Mouse (Mus musculus): Measurements from ENCODE around the gene Cdk5rap2. TPM values are rescaled to one million over a fixed set of nuclear protein-coding genes. Genes with fewer than 3 reads are reported as not detected.

Cdk5rap2 gene
- polyA plus RNA-seq, 1 experiment from 2014 or later: 30.6 TPM

DNA sequence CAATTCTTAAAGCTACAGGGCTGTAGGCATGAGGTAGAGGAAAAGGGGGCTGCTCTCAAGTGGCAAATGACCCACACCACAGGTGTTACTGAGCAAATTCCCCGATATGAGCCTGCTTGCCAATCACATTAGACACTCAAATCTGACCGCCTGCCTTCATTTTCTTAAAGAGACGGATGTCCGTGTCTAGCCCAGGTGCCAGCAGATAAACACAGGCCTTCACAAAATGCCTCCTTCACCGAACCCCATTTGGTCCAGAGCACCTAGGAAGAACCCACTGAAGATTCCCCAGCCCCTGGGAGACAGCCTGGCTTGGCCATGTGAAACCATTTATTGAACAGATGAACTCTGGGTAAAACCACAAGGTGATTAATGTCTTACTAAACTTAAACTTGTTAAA is 13.5 kb downstream of the Cdk5rap2 start:
- ATAC-seq (ENCODE audit: insufficient number of reproducible peaks, insufficient read depth, low FRiP score, low TSS enrichment): no peak
- H3K9me3 ChIP-seq: no peaks in the 10 kb centered on the region
- 87% methylated on average over 5 of the region's 5 CpGs for WGBS
- peaks cover 31% of the 10 kb centered on the region for H3K36me3 ChIP-seq
- no peaks in the 10 kb centered on the region for H3K27me3 ChIP-seq
- no peak overlapping the region for H3K4me2 ChIP-seq (replicated peaks)
- no peaks in the 10 kb centered on the region for H3K4me1 ChIP-seq
- H3K9ac ChIP-seq: no peak overlapping the region
- no peak overlapping the region for H3K27ac ChIP-seq
- H3K4me3 ChIP-seq: no peak overlapping the region

DNA sequence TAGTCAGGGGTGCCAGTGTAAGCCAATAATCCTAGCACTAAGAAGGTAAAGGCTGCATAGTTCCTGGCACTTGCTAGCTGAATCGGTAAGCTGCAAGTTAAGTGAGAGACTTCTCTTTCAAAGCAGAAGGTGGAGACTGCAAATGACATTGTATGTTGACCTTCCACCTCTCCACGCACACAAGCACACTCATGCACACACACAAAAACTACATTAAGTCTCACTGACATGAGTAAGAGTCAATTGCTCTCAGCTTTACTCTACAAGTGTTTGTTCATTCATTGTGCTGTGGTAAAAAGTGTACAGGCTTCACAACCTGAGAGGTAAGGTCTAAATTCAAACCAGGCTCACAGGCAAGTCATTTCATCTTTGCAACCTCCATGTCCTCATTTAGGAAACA is 15.5 kb downstream of the Cdk5rap2 start:
- H3K27ac ChIP-seq: no peak overlapping the region
- no peak for ATAC-seq (ENCODE audit: insufficient number of reproducible peaks, insufficient read depth, low FRiP score, low TSS enrichment)
- H3K4me1 ChIP-seq: peaks cover 6% of the 10 kb centered on the region; the same call in 1 of the 2 replicates
- peaks cover 17% of the 10 kb centered on the region for H3K36me3 ChIP-seq
- no peak overlapping the region for H3K9ac ChIP-seq
- H3K9me3 ChIP-seq: no peaks in the 10 kb centered on the region
- no peak overlapping the region for H3K4me3 ChIP-seq
- no peak overlapping the region for H3K4me2 ChIP-seq (replicated peaks)
- no peaks in the 10 kb centered on the region for H3K27me3 ChIP-seq
- WGBS: 86% methylated on average over 2 of the region's 2 CpGs

DNA sequence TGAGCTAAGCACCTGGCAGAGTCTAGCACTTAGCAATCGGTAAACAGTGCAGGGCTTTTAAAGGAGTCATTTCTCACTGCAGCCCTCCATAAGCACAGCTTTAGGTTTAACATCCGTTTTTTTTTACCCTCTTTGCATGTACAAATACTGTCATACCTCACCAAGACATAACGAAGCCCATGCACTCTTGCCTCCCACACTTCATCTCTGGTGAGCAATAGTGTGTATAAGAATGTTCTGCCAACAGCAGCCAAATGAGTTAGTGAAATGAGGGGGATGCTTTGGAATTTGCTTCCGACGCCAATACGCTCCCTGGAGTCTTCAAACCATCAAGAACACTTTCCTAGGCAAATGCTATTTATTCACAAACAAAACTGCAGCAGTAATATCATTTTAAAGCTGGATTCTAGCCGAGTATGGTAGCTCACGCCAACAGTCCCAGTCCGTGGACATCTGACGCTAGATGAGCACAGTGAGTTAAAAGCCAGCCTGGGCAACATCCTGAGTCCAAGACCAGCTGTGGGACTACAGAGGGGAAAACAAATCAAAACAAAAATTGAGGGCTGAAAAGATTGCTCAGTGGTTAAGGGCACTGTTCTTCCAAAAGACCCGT is 18.4 kb downstream of the Cdk5rap2 start:
- no peak for ATAC-seq (ENCODE audit: insufficient number of reproducible peaks, insufficient read depth, low FRiP score, low TSS enrichment)
- Histone ChIP-seq H3K4me1 (peaks cover 6% of the 10 kb centered on the region; the same call in 1 of the 2 replicates), H3K27ac (no peak overlapping the region), H3K27me3 (no peaks in the 10 kb centered on the region), H3K4me2 (replicated peaks) (no peak overlapping the region), H3K9ac (no peak overlapping the region), H3K4me3 (no peak overlapping the region), H3K9me3 (no peaks in the 10 kb centered on the region), H3K36me3 (peaks cover 12% of the 10 kb centered on the region; the same call in 1 of the 2 replicates)
- WGBS: 91% methylated on average over 11 of the region's 11 CpGs

DNA sequence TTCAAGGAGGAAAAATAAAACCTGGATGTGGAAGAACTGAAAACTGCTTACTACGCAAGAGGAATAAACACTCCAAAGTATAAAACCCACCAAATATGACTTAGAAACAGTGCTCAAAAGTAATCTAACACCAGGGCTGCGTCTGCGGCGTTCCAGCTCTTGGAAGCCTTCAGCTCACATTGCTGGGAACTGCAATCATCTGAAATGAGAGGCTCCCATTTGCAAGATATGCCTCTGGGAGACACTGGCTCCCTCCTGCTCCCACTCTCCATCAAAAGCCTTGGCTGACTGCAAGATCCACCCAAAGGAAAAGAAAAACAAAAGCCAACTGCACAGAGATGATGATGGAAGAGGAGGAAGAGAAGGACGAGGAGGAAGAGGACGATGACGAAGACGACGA is 19.2 kb downstream of the Cdk5rap2 start:
- Histone ChIP-seq H3K4me1 (peaks cover 6% of the 10 kb centered on the region; the same call in 1 of the 2 replicates), H3K9me3 (no peaks in the 10 kb centered on the region), H3K4me3 (no peak overlapping the region), H3K27me3 (no peaks in the 10 kb centered on the region), H3K9ac (no peak overlapping the region), H3K36me3 (peaks cover 12% of the 10 kb centered on the region; the same call in 1 of the 2 replicates), H3K4me2 (replicated peaks) (no peak overlapping the region), H3K27ac (no peak overlapping the region)
- ATAC-seq (ENCODE audit: insufficient number of reproducible peaks, insufficient read depth, low FRiP score, low TSS enrichment): no peak
- 87% methylated on average over 9 of the region's 9 CpGs for WGBS

DNA sequence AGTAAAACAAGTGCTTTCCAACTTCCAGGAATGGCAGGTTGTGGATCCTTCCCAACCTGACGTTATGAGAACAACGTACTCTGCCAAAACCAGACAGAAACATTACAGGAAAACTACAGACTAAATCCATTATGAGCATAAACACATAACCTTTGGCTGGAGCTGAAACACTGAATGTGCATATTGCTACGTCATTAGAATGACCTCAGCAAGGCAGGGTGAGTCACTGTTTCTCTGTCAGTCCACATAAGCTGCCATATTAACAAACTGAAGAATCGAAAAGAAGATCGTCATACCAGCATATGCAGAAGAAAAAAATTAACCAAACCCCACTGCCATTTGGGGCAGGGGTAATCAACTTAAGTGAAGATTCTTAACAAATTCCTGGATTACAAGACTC is 24.0 kb downstream of the Cdk5rap2 start:
- 84% methylated on average over 5 of the region's 5 CpGs for whole genome bisulfite sequencing
- Histone ChIP-seq H3K4me1 (peaks cover 2% of the 10 kb centered on the region; the same call in 1 of the 2 replicates), H3K9me3 (no peaks in the 10 kb centered on the region), H3K27ac (no peak overlapping the region), H3K36me3 (0 out of 2 replicates have a peak, but pooled peaks cover 6% of the 10 kb centered on the region), H3K27me3 (no peaks in the 10 kb centered on the region), H3K9ac (no peak overlapping the region), H3K4me3 (no peak overlapping the region), H3K4me2 (replicated peaks) (no peak overlapping the region)
- no peak for ATAC-seq (ENCODE audit: insufficient number of reproducible peaks, insufficient read depth, low FRiP score, low TSS enrichment)

DNA sequence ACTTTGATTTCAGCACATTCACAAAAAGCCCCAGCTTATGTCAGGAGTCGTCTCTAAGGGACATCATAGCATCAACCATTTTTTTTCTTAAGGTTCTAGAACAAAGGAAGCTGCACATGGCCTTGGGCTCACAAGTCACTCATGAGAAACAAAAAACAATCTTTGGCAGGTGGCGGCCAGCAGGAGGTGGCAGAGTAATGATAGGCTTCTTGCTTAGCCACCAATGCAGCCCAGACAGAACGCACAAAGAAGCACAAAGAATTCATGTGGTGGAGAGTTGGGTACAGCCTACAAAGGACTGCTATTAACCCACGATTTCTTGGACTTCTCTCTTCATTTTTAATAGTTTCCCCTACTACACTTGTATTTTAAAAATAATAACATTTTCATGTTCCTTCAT is 32.9 kb downstream of the Cdk5rap2 start:
- Histone ChIP-seq H3K4me1 (no peaks in the 10 kb centered on the region), H3K9me3 (no peaks in the 10 kb centered on the region), H3K27me3 (no peaks in the 10 kb centered on the region), H3K9ac (no peak overlapping the region), H3K36me3 (peaks cover 30% of the 10 kb centered on the region), H3K4me2 (replicated peaks) (no peak overlapping the region), H3K4me3 (no peak overlapping the region), H3K27ac (no peak overlapping the region)
- ATAC-seq (ENCODE audit: insufficient number of reproducible peaks, insufficient read depth, low FRiP score, low TSS enrichment): no peak
- 74% methylated on average over 4 of the region's 4 CpGs for WGBS

DNA sequence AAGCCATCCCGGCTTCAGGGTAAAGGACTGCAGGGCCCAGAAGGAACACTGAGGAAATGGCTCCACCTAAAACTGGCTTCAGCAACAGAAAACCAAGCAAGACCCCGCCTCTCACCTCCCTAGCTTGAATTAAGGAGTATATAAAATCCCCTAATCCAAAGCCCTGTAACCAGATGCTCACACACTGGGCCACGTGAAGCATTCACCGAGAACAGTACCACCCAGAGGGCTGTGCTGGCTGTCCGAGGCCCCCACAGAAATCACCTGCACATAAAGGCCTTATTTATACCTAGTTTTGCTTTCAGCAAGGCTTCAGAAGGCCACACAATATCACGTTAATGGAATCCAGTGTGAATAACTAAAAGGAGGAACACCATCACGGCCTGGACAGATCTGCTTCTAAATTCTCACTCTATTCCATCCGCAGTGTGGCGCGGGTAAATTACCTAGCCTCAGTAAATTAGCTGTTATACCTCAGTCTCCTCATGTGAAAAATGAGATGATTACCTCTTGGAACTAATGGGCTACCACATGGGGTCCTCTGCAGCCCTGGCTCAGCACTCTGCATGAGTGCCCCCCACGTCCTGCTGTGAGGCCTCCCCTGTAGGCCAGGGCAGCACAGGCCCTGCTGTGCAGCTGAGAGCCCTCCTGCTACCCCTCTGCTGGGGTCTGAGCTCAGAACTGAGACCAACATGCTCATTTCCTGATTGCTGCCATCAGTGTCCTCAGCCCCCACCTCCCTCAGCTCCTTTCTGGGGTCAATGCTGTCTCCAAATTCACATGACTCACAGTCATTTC is 45.0 kb downstream of the Cdk5rap2 start:
- no peak overlapping the region for H3K4me3 ChIP-seq
- H3K4me1 ChIP-seq: no peaks in the 10 kb centered on the region
- no peak overlapping the region for H3K9ac ChIP-seq
- no peak overlapping the region for H3K4me2 ChIP-seq (replicated peaks)
- no peak overlapping the region for H3K27ac ChIP-seq
- no peaks in the 10 kb centered on the region for H3K9me3 ChIP-seq
- H3K27me3 ChIP-seq: no peaks in the 10 kb centered on the region
- ATAC-seq (ENCODE audit: insufficient number of reproducible peaks, insufficient read depth, low FRiP score, low TSS enrichment): no peak
- WGBS: 67% methylated on average over 11 of the region's 11 CpGs
- peaks cover 18% of the 10 kb centered on the region for H3K36me3 ChIP-seq

DNA sequence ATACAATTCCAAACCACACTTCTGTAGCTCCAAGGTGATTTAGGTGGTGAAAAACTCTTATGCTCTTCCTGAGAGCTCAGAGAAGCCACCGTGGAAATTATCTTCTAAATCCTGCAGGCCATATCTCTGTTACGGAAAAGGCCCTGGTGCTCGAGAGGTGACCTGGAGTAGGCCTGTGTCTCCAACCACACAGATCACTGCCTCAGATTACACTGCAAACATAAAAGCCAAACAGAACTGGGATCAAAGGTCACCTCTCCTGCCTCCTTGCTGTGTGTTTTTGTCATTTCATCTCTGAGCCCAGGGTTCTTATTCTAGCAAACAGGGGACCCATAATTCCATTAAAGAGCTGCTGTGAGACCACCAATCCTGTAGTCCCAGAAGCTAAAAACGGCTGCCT is 48.9 kb downstream of the Cdk5rap2 start:
- no peak for ATAC-seq (ENCODE audit: insufficient number of reproducible peaks, insufficient read depth, low FRiP score, low TSS enrichment)
- Histone ChIP-seq H3K9ac (no peak overlapping the region), H3K27ac (no peak overlapping the region), H3K4me2 (replicated peaks) (no peak overlapping the region), H3K9me3 (no peaks in the 10 kb centered on the region), H3K36me3 (peaks cover 45% of the 10 kb centered on the region), H3K4me3 (no peak overlapping the region), H3K4me1 (no peaks in the 10 kb centered on the region), H3K27me3 (no peaks in the 10 kb centered on the region)
- 59% methylated on average over 4 of the region's 4 CpGs for WGBS

DNA sequence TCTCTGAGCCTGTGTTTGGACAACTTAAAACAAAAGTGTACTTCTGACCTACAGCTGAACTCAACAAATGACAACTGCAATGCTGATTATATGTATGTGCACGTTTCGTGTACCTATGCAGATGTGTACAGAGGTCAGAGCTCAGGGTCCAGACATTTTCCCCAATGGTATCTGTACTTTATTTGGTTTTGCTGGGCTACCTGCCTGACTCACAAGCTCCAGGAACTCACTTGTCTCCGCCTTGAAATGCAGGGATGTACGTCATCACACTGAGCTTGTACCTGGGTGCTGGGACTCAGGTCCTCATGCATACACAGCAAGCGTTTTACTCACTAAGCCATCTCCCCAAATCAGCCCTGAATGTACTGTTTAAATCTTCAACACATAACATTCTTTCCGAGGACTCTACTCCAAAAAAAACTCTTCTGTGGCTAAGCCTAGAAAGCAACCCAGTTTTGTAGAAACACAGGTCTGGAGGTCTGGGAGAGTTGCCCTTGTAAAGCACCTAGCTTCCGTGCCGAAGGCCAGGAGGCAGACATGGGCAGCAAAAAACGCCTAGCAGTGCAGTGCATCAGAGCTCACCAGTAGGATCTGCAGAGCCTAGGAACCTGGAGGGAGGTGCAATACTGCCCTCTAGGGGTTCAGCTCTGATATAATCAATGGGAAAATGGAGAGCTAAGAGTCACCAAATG is 54.4 kb downstream of the Cdk5rap2 start:
- H3K9me3 ChIP-seq: no peaks in the 10 kb centered on the region
- ATAC-seq (ENCODE audit: insufficient number of reproducible peaks, insufficient read depth, low FRiP score, low TSS enrichment): peak; percentile 68; the same call in 1 of the 2 replicates
- no peaks in the 10 kb centered on the region for H3K27me3 ChIP-seq
- no peak overlapping the region for H3K4me2 ChIP-seq (replicated peaks)
- no peak overlapping the region for H3K4me3 ChIP-seq
- no peak overlapping the region for H3K27ac ChIP-seq
- no peak overlapping the region for H3K9ac ChIP-seq
- H3K36me3 ChIP-seq: peaks cover 64% of the 10 kb centered on the region
- 76% methylated on average over 9 of the region's 9 CpGs for WGBS
- no peaks in the 10 kb centered on the region for H3K4me1 ChIP-seq

DNA sequence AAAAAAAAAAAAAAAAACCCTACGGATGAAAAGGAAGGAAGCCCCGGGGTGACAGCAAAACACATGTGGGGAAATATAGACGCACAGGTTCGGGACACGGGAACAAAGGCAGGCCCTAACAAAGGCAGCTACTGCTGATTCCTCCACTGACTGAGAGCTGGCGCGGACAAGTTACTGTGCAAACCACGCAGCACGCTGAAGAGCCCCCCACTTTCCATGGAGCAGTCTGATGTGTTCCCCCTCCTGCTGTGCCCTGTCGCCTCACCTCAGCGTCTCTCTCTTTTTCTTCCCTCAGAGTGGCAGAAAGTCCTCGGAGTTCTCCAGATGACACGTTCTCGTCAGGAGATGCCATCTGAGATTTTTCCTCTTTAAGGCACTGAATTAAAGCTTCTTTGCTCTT is 55.8 kb downstream of the Cdk5rap2 start:
- H3K27me3 ChIP-seq: no peaks in the 10 kb centered on the region
- no peak overlapping the region for H3K27ac ChIP-seq
- no peak for ATAC-seq (ENCODE audit: insufficient number of reproducible peaks, insufficient read depth, low FRiP score, low TSS enrichment)
- H3K4me1 ChIP-seq: no peaks in the 10 kb centered on the region
- H3K36me3 ChIP-seq: peaks cover 54% of the 10 kb centered on the region
- WGBS: 85% methylated on average over 14 of the region's 14 CpGs
- no peaks in the 10 kb centered on the region for H3K9me3 ChIP-seq
- H3K4me3 ChIP-seq: no peak overlapping the region
- H3K4me2 ChIP-seq (replicated peaks): no peak overlapping the region
- no peak overlapping the region for H3K9ac ChIP-seq

DNA sequence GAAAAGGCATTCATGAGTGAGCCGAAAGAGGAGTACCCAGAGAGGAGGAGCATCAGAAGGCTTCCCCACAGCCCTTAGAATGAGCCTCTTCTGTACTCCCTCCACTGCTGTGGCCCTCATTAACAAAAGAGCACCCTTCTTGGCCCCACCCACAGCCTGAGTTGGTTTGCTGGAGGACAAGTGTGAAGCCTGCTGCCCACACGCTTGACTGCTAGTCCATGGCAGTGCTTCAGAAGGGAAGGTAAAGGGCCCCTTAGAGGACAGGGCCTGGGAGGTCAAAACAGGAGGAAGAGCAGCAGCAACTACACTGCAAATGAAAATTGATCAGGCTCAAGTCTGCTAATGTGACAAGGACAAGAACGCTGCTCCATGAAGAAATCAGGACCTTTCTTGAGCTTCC is 56.6 kb downstream of the Cdk5rap2 start:
- Histone ChIP-seq H3K9ac (no peak overlapping the region), H3K9me3 (no peaks in the 10 kb centered on the region), H3K27me3 (no peaks in the 10 kb centered on the region), H3K4me3 (no peak overlapping the region), H3K4me2 (replicated peaks) (no peak overlapping the region), H3K27ac (no peak overlapping the region), H3K36me3 (peaks cover 53% of the 10 kb centered on the region), H3K4me1 (no peaks in the 10 kb centered on the region)
- no peak for ATAC-seq (ENCODE audit: insufficient number of reproducible peaks, insufficient read depth, low FRiP score, low TSS enrichment)
- WGBS: 80% methylated on average over 3 of the region's 3 CpGs
